Mouse (Mus musculus) MEL (cell line): ENCODE results near the gene Hectd1. TPM values are rescaled to one million over a fixed set of nuclear protein-coding genes. Genes with fewer than 3 reads are reported as not detected.
A peak's percentile ranks its signal among the peaks of the same experiment; 100 is the strongest.

Experiments used
- DNase-seq: peaks from one replicate; pipeline ENCODE4 v3.0.0; 2011; ENCODE audit warnings: low read depth, low spot score
- H3K27ac ChIP-seq: 2 replicates; pipeline ENCODE4 v1.5.1; 2012; ENCODE audit warnings: low read depth, mild to moderate bottlenecking, control low read depth, low read length, moderate library complexity; ENCODE audit not compliant: control insufficient read depth
- H3K27me3 ChIP-seq, 2 experiments: fragments of 150-350 bp in 1 of 2; sonication (generic) in 1 of 2; 2 replicates each; pipeline ENCODE4 v1.6.1; 2012; ENCODE audit warnings: low read length in 2 of 2, mild to moderate bottlenecking in 2 of 2, improper control_type of control experiment in 1 of 2, moderate library complexity in 1 of 2; ENCODE audit not compliant: insufficient read depth in 2 of 2, control insufficient read depth in 1 of 2
- H3K36me3 ChIP-seq, 2 experiments: 2 replicates each; pipeline ENCODE4 v1.6.1; 2012 to 2014; ENCODE audit warnings: low read length in 2 of 2, improper control_type of control experiment in 1 of 2, inconsistent platforms in 1 of 2, mild to moderate bottlenecking in 1 of 2; ENCODE audit not compliant: insufficient read depth in 2 of 2, control insufficient read depth in 1 of 2
- H3K4me1 ChIP-seq, 2 experiments: fragments of 150-350 bp in 1 of 2; sonication (generic) in 1 of 2; 2 replicates each; pipeline ENCODE4 v1.6.1; 2012; ENCODE audit warnings: low read length in 2 of 2, improper control_type of control experiment in 1 of 2, mild to moderate bottlenecking in 1 of 2; ENCODE audit not compliant: insufficient read depth in 2 of 2, control insufficient read depth in 1 of 2
- H3K4me3 ChIP-seq, 2 experiments: fragments of 150-350 bp in 1 of 2; sonication (generic) in 1 of 2; 2 replicates each; pipeline ENCODE4 v1.5.1; 2012; ENCODE audit warnings: low read depth in 2 of 2, low read length in 2 of 2, mild to moderate bottlenecking in 2 of 2, moderate library complexity in 2 of 2, control low read depth in 1 of 2, improper control_type of control experiment in 1 of 2; ENCODE audit not compliant: control insufficient read depth in 1 of 2, insufficient read depth in 1 of 2
- H3K79me2 ChIP-seq: 2 replicates; pipeline ENCODE4 v1.6.1; 2012; ENCODE audit warnings: mild to moderate bottlenecking, low read length, moderate library complexity; ENCODE audit not compliant: control insufficient read depth, poor library complexity, insufficient read depth
- H3K9ac ChIP-seq: 2 replicates; pipeline ENCODE4 v1.6.1; 2012; ENCODE audit warnings: low read depth, mild to moderate bottlenecking, control low read depth, low read length, moderate library complexity; ENCODE audit not compliant: control insufficient read depth, poor library complexity, severe bottlenecking
- H3K9me3 ChIP-seq: fragments of 150-350 bp; sonication (generic); replicated peaks from 2 replicates; pipeline ENCODE4 v1.6.1; 2012; ENCODE audit warnings: mild to moderate bottlenecking, low read length, improper control_type of control experiment, moderate library complexity; ENCODE audit not compliant: insufficient read depth
- CHD1 ChIP-seq: IDR thresholded peaks from 2 replicates; pipeline ENCODE4 v1.6.1; 2012; ENCODE audit warnings: low read depth, mild to moderate bottlenecking, inconsistent platforms, low read length, improper control_type of control experiment
- CHD2 ChIP-seq: IDR thresholded peaks from 2 replicates; pipeline ENCODE4 v1.6.1; 2011; ENCODE audit warnings: low read length, improper control_type of control experiment
- E2F4 ChIP-seq: IDR thresholded peaks from 2 replicates; pipeline ENCODE4 v1.6.1; 2011; ENCODE audit warnings: low read depth, low read length, improper control_type of control experiment, borderline replicate concordance
- ETS1 ChIP-seq: IDR thresholded peaks from 2 replicates; pipeline ENCODE4 v1.6.1; 2012; ENCODE audit warnings: low read depth, mild to moderate bottlenecking, inconsistent platforms, low read length, improper control_type of control experiment, moderate library complexity
- GABPA ChIP-seq: IDR thresholded peaks from 2 replicates; pipeline ENCODE4 v1.6.1; 2012; ENCODE audit warnings: low read depth, mild to moderate bottlenecking, inconsistent platforms, low read length, improper control_type of control experiment, moderate library complexity
- HCFC1 ChIP-seq: IDR thresholded peaks from 2 replicates; pipeline ENCODE4 v1.6.1; 2012; ENCODE audit warnings: low read depth, mild to moderate bottlenecking, inconsistent platforms, low read length, improper control_type of control experiment, moderate library complexity
- MAX ChIP-seq: IDR thresholded peaks from 2 replicates; pipeline ENCODE4 v1.6.1; 2011; ENCODE audit warnings: low read length, improper control_type of control experiment
- MAZ ChIP-seq: IDR thresholded peaks from 2 replicates; pipeline ENCODE4 v1.6.1; 2012; ENCODE audit warnings: low read depth, mild to moderate bottlenecking, inconsistent platforms, low read length, improper control_type of control experiment
- MEF2A ChIP-seq: IDR thresholded peaks from 2 replicates; pipeline ENCODE4 v1.6.1; 2014; ENCODE audit warnings: low read depth, mild to moderate bottlenecking, inconsistent platforms, low read length, improper control_type of control experiment; ENCODE audit not compliant: poor library complexity, insufficient replicate concordance, severe bottlenecking; ENCODE audit errors: extremely low read depth
- MXI1 ChIP-seq: IDR thresholded peaks from 2 replicates; pipeline ENCODE4 v1.6.1; 2011; ENCODE audit warnings: mild to moderate bottlenecking, low read depth, low read length, improper control_type of control experiment
- NELFE ChIP-seq: IDR thresholded peaks from 2 replicates; pipeline ENCODE4 v1.6.1; 2011; ENCODE audit warnings: low read depth, low read length, improper control_type of control experiment
- NRF1 ChIP-seq: IDR thresholded peaks from 2 replicates; pipeline ENCODE4 v1.6.1; 2014; ENCODE audit warnings: low read depth, mild to moderate bottlenecking, inconsistent platforms, low read length, improper control_type of control experiment, moderate library complexity; ENCODE audit not compliant: poor library complexity, insufficient read depth, severe bottlenecking
- POLR2AphosphoS5 ChIP-seq: IDR thresholded peaks from 2 replicates; pipeline ENCODE4 v1.6.1; 2012; ENCODE audit warnings: low read depth, borderline replicate concordance, mild to moderate bottlenecking, inconsistent platforms, low read length, moderate library complexity, mixed read lengths
- RAD21 ChIP-seq: IDR thresholded peaks from 2 replicates; pipeline ENCODE4 v1.6.1; 2011; ENCODE audit warnings: mild to moderate bottlenecking, low read depth, low read length, improper control_type of control experiment
- SMC3 ChIP-seq: IDR thresholded peaks from 2 replicates; pipeline ENCODE4 v1.6.1; 2011; ENCODE audit warnings: low read depth, low read length, improper control_type of control experiment
- TAL1 ChIP-seq: IDR thresholded peaks from 2 replicates; pipeline ENCODE4 v1.6.1; 2012; ENCODE audit warnings: mild to moderate bottlenecking, inconsistent platforms, low read length, moderate library complexity, mixed read lengths
- ZC3H11A ChIP-seq: IDR thresholded peaks from 2 replicates; pipeline ENCODE4 v1.6.1; 2012; ENCODE audit warnings: low read depth, mild to moderate bottlenecking, inconsistent platforms, low read length, improper control_type of control experiment
- ZKSCAN1 ChIP-seq: IDR thresholded peaks from 2 replicates; pipeline ENCODE4 v1.6.1; 2012; ENCODE audit warnings: low read depth, mild to moderate bottlenecking, inconsistent platforms, low read length, improper control_type of control experiment, moderate library complexity
- polyA plus RNA-seq, 2 experiments: library from polyadenylated mRNA; stranded (reverse) in 1 of 2; unstranded in 1 of 2; fragments of >175 nt in 1 of 2; fragments of >200 nt in 1 of 2; gene quantifications; 2 replicates each; pipeline versions ENCODE4 v1.2.1 to v1.2.4; 2012; ENCODE audit warnings: low replicate concordance in 2 of 2, low read depth in 1 of 2; ENCODE audit not compliant: insufficient read length in 2 of 2, insufficient read depth in 1 of 2, missing spikeins in 1 of 2
- total RNA-seq: library from RNA; depleted of rRNA; stranded (reverse); fragments of 300-350 nt; gene quantifications from 2 replicates; pipeline ENCODE4 v1.2.3, GENCODE M21; 2012

Hectd1 gene
- total and polyA plus RNA-seq, 3 experiments, result 55.2 to 248 (median 72.0) TPM

DNA sequence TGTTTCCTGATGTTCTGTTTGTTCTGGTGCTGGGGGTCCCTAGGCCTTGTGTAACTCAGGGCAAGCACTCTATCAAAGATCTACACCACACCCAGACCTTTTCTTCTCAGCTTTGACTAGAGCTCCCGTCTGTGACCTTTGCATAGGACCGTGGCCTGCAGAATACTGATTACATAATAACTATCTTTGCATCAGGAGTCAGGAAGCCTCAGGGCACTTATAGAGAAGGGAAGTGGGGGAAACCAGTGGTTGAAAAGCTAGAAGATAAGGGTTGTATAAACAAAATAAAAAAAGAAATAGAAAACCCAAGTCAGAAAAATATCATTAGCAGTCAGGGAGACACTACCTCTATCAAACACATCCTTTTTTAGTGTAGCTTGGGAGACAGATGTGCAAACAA is 20.6 kb upstream of the Hectd1 start (continued):
- TF ChIP-seq TAL1, result peak; percentile 92
- TF ChIP-seq ETS1, result peak; percentile 98
- TF ChIP-seq CHD1, result no peak
- no peak for TF ChIP-seq MAX
- no peak for TF ChIP-seq SMC3
- TF ChIP-seq HCFC1, result no peak
- TF ChIP-seq GABPA, result no peak
- no peak for TF ChIP-seq ZKSCAN1
- no peak; the same call in 1 of the 2 replicates for TF ChIP-seq MXI1
- TF ChIP-seq, all 39 proteins: peak for 13

DNA sequence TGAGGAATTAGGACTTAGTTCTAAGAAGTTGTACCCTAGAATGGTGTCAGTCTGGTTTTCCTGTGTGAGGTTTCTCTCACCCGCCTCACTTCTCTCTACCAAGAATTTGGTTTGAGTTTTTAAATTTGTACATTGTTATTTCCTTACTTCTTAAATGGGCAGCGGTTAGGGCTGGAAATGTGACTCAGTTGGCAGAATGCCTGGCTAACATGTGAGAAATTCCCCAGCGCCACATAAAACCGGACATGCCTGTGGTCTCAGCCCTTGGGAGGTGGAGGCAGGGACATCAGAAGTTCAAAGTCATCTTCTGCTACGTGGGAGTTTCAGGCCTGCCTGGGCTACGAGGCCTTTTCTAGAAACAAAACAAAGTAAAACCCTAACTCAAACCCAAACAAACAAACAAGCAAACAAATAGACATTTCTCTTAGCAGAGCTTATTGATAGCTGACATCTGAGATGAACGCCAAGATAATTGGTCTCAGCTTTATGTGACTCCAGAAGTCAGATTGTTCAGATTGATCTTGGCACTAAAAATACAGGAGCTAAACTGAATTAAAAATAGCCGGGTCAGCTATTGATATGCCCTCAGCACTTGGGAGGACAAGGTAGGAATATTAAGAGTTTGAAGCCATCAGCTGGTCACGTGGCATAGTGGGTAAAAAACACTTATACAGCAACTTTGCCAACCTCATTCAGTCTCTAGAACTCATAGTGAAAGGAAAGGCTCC is 18.8 kb upstream of the Hectd1 start:
- Histone ChIP-seq H3K4me1 (peaks cover 23 to 31% of the 10 kb centered on the region in 2 experiments), H3K27ac (peak overlapping the region; percentile 11; the same call in 1 of the 2 replicates), H3K27me3 (no peaks in the 10 kb centered on the region), H3K4me3 (no peak overlapping the region)
- TF ChIP-seq ZKSCAN1 (no peak), RAD21 (no peak), NELFE (no peak), E2F4 (no peak)
- TF ChIP-seq, all 39 proteins: peak for 0
- Histone ChIP-seq H3K79me2 (no peaks in the 10 kb centered on the region; the same call in 1 of the 2 replicates), H3K9me3 (no peaks in the 10 kb centered on the region), H3K36me3 (peaks cover 0 to 37% of the 10 kb centered on the region in 2 experiments; a peak in 2 of 4 replicates), H3K9ac (no peak overlapping the region)
- no peak for DNase-seq

DNA sequence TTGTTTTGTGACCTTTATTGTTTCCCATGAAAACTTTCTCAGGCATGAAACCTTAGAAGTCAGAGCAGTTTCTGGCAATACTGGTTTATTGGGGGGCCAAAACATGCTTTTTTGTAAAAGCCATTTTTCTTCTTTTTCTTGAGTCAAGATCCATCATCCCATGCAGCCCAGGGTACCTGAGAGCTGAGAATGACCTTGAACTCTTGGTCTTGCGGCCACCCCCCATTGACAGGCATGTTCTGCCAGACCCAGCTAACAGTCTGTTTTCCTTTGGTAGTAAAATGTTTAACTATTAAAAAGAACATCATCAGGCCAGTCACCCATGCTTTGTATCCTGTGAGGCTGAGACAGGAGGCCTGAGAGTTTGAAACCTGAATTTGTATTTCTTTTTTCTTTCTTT is 15.9 kb upstream of the Hectd1 start:
- Histone ChIP-seq H3K9ac (peak overlapping the region; percentile 4), H3K4me3 (peak overlapping the region; percentile 1 to 34; a peak in 2 of 4 replicates), H3K36me3 (peaks cover 0 to 46% of the 10 kb centered on the region in 2 experiments; a peak in 2 of 4 replicates), H3K4me1 (peaks cover 20 to 37% of the 10 kb centered on the region in 2 experiments), H3K27me3 (no peaks in the 10 kb centered on the region), H3K9me3 (no peaks in the 10 kb centered on the region), H3K79me2 (no peaks in the 10 kb centered on the region; the same call in 1 of the 2 replicates), H3K27ac (peak overlapping the region; percentile 17)
- TF ChIP-seq MEF2A (no peak), NRF1 (no peak), CHD2 (no peak), POLR2AphosphoS5 (no peak), ZC3H11A (no peak), MXI1 (no peak), ETS1 (no peak), MAZ (no peak)
- DNase-seq, result no peak
